Mouse (Mus musculus): ENCODE measurements at regions not wholly inside any gene's neighbourhood (a gene's known extent, or its start where the extent isn't known, plus 50 kb on each side); places are given as distances from the start of the nearest gene placed in this dataset.
A peak's percentile ranks its signal among the peaks of the same experiment; 100 is the strongest.

GRCm38 (mm10) chr16:37725745-37726144, 50.9 kb upstream of the Fstl1 start:
- H3K4me1 ChIP-seq, result peaks cover 16% of the 10 kb centered on the region
- H3K9me3 ChIP-seq (replicated peaks), result no peaks in the 10 kb centered on the region
- H3K9ac ChIP-seq, result no peak overlapping the region
- 84% methylated on average over 4 of the region's 4 CpGs for WGBS
- no peak overlapping the region for H3K4me3 ChIP-seq (replicated peaks)
- H3K36me3 ChIP-seq, result no peaks in the 10 kb centered on the region
- no peak overlapping the region for H3K27ac ChIP-seq (replicated peaks)
- no peaks in the 10 kb centered on the region for H3K27me3 ChIP-seq
- no peak overlapping the region for H3K4me2 ChIP-seq (replicated peaks)
- ATAC-seq (ENCODE audit: insufficient number of reproducible peaks, low FRiP score, low TSS enrichment, low read depth), result no peak

- WGBS, result 13% methylated on average over 7 of the region's 7 CpGs
- H3K4me1 ChIP-seq, result peaks cover 20% of the 10 kb centered on the region
- H3K9me3 ChIP-seq (replicated peaks), result no peaks in the 10 kb centered on the region
- ATAC-seq (ENCODE audit: insufficient number of reproducible peaks, low FRiP score, low TSS enrichment, low read depth), result peak; percentile 81
- H3K4me2 ChIP-seq (replicated peaks), result no peak overlapping the region; the same call in 1 of the 2 replicates
- H3K4me3 ChIP-seq (replicated peaks), result no peak overlapping the region
- H3K36me3 ChIP-seq, result no peaks in the 10 kb centered on the region
- no peaks in the 10 kb centered on the region for H3K27me3 ChIP-seq
- no peak overlapping the region for H3K9ac ChIP-seq
- H3K27ac ChIP-seq (replicated peaks), result peak overlapping the region; percentile 80
Observed at GRCm38 (mm10) chr16:37715173-37715572, 60.9 kb upstream of the Ndufb4 start.

GRCm38 (mm10) chr16:37714276-37714675, 60.0 kb upstream of the Ndufb4 start:
- H3K4me1 ChIP-seq, result peaks cover 20% of the 10 kb centered on the region
- WGBS, result 11% methylated on average over 6 of the region's 6 CpGs
- no peaks in the 10 kb centered on the region for H3K9me3 ChIP-seq (replicated peaks)
- no peak overlapping the region for H3K4me3 ChIP-seq (replicated peaks)
- H3K4me2 ChIP-seq (replicated peaks), result no peak overlapping the region
- peak overlapping the region; percentile 80; the same call in 1 of the 2 replicates for H3K27ac ChIP-seq (replicated peaks)
- 0 out of 2 replicates have a peak, but pooled peaks have one; percentile 34 for ATAC-seq (ENCODE audit: insufficient number of reproducible peaks, low FRiP score, low TSS enrichment, low read depth)
- H3K9ac ChIP-seq, result no peak overlapping the region
- no peaks in the 10 kb centered on the region for H3K27me3 ChIP-seq
- no peaks in the 10 kb centered on the region for H3K36me3 ChIP-seq

GRCm38 (mm10) chr16:37706242-37706923, 52.1 kb upstream of the Ndufb4 start:
- H3K9me3 ChIP-seq (replicated peaks), result no peaks in the 10 kb centered on the region
- no peak overlapping the region for H3K9ac ChIP-seq
- 56% methylated on average over 9 of the region's 9 CpGs for WGBS

GRCm38 (mm10) chr16:37705209-37705608, 51.0 kb upstream of the Ndufb4 start:
- H3K27ac ChIP-seq (replicated peaks), result no peak overlapping the region
- no peak overlapping the region for H3K4me2 ChIP-seq (replicated peaks)
- no peak overlapping the region for H3K4me3 ChIP-seq (replicated peaks)
- H3K9ac ChIP-seq, result no peak overlapping the region
- no peaks in the 10 kb centered on the region for H3K4me1 ChIP-seq
- WGBS, result 76% methylated on average over 5 of the region's 5 CpGs
- 0 out of 2 replicates have a peak, but pooled peaks cover 3% of the 10 kb centered on the region for H3K27me3 ChIP-seq
- ATAC-seq (ENCODE audit: insufficient number of reproducible peaks, low FRiP score, low TSS enrichment, low read depth), result no peak
- no peaks in the 10 kb centered on the region for H3K36me3 ChIP-seq
- no peaks in the 10 kb centered on the region for H3K9me3 ChIP-seq (replicated peaks)

More at GRCm38 (mm10) chr16:37706242-37706923, 52.1 kb upstream of the Ndufb4 start:
- Histone ChIP-seq H3K4me3 (replicated peaks) (no peak overlapping the region), H3K4me1 (no peaks in the 10 kb centered on the region), H3K27ac (replicated peaks) (no peak overlapping the region), H3K4me2 (replicated peaks) (no peak overlapping the region), H3K27me3 (0 out of 2 replicates have a peak, but pooled peaks cover 3% of the 10 kb centered on the region), H3K36me3 (no peaks in the 10 kb centered on the region)
- ATAC-seq (ENCODE audit: insufficient number of reproducible peaks, low FRiP score, low TSS enrichment, low read depth), result no peak

GRCm38 (mm10) chr16:37704461-37705155, 50.4 kb upstream of the Ndufb4 start:
- WGBS, result 61% methylated on average over 9 of the region's 9 CpGs
- H3K27ac ChIP-seq (replicated peaks), result no peak overlapping the region
- H3K4me3 ChIP-seq (replicated peaks), result no peak overlapping the region
- H3K4me2 ChIP-seq (replicated peaks), result no peak overlapping the region
- H3K36me3 ChIP-seq, result no peaks in the 10 kb centered on the region
- H3K9me3 ChIP-seq (replicated peaks), result no peaks in the 10 kb centered on the region
- H3K9ac ChIP-seq, result no peak overlapping the region
- no peaks in the 10 kb centered on the region for H3K4me1 ChIP-seq
- 0 out of 2 replicates have a peak, but pooled peaks cover 3% of the 10 kb centered on the region for H3K27me3 ChIP-seq
- ATAC-seq (ENCODE audit: insufficient number of reproducible peaks, low FRiP score, low TSS enrichment, low read depth), result no peak
